Mouse (Mus musculus): ENCODE results near the gene Mgat5.

Gene Mgat5

GRCm38 (mm10) chr1:127337740-127338139 lies 132.9 kb downstream of the Mgat5 start:
- in situ Hi-C loops (cut with MboI) = no loop called here

GRCm38 (mm10) chr1:127338833-127339487 lies 134.1 kb downstream of the Mgat5 start:
- in situ Hi-C loops (cut with MboI) = no loop called here

GRCm38 (mm10) chr1:127340296-127340695 lies 135.5 kb downstream of the Mgat5 start:
- in situ Hi-C loops (cut with MboI) = no loop called here

- in situ Hi-C loops (cut with MboI) = no loop called here
These were observed 140.1 kb downstream of the Mgat5 start for GRCm38 (mm10) chr1:127344913-127345312.

GRCm38 (mm10) chr1:127346596-127347139 lies 141.9 kb downstream of the Mgat5 start:
- in situ Hi-C loops (cut with MboI) = no loop called here

GRCm38 (mm10) chr1:127347878-127348620 lies 143.2 kb downstream of the Mgat5 start:
- in situ Hi-C loops (cut with MboI) = no loop called here

GRCm38 (mm10) chr1:127348642-127349341 lies 144.0 kb downstream of the Mgat5 start:
- in situ Hi-C loops (cut with MboI) = no loop called here

GRCm38 (mm10) chr1:127351380-127352057 lies 146.7 kb downstream of the Mgat5 start:
- in situ Hi-C loops (cut with MboI) = no loop called here

- in situ Hi-C loops (cut with MboI) = no loop called here
These were observed 147.4 kb downstream of the Mgat5 start for GRCm38 (mm10) chr1:127352131-127352793.

GRCm38 (mm10) chr1:127353408-127353807 lies 148.6 kb downstream of the Mgat5 start:
- in situ Hi-C loops (cut with MboI) = no loop called here

- in situ Hi-C loops (cut with MboI) = no loop called here
These were observed 149.3 kb downstream of the Mgat5 start for GRCm38 (mm10) chr1:127354152-127354551.

GRCm38 (mm10) chr1:127355034-127355433 lies 150.2 kb downstream of the Mgat5 start:
- in situ Hi-C loops (cut with MboI) = no loop called here

GRCm38 (mm10) chr1:127363638-127364037 lies 158.8 kb downstream of the Mgat5 start:
- in situ Hi-C loops (cut with MboI) = no loop called here

- in situ Hi-C loops (cut with MboI) = no loop called here
These were observed 160.9 kb downstream of the Mgat5 start for GRCm38 (mm10) chr1:127365706-127366105.

- in situ Hi-C loops (cut with MboI) = no loop called here
These were observed 161.3 kb downstream of the Mgat5 start for GRCm38 (mm10) chr1:127366111-127366510.

GRCm38 (mm10) chr1:127368513-127368912 lies 163.7 kb downstream of the Mgat5 start:
- in situ Hi-C loops (cut with MboI) = no loop called here

- in situ Hi-C loops (cut with MboI) = no loop called here
These were observed 164.7 kb downstream of the Mgat5 start for GRCm38 (mm10) chr1:127369538-127369937.

GRCm38 (mm10) chr1:127372096-127372495 lies 167.3 kb downstream of the Mgat5 start:
- in situ Hi-C loops (cut with MboI) = no loop called here

- in situ Hi-C loops (cut with MboI) = no loop called here
These were observed 168.7 kb downstream of the Mgat5 start for GRCm38 (mm10) chr1:127373559-127373958.

- in situ Hi-C loops (cut with MboI) = no loop called here
These were observed 169.3 kb downstream of the Mgat5 start for GRCm38 (mm10) chr1:127374157-127374556.

GRCm38 (mm10) chr1:127380140-127380539 lies 175.3 kb downstream of the Mgat5 start:
- in situ Hi-C loops (cut with MboI) = no loop called here

Measured in mature B cell (primary cell).